Mouse (Mus musculus) monocyte, adult 2 months (primary cell): ENCODE measurements around the gene Zswim9.
A peak's percentile ranks its signal among the peaks of the same experiment; 100 is the strongest.
"Not testable (repeated sequence)": the region's sequence is repeated elsewhere in the genome, so short reads cannot be mapped to it uniquely, and the experiment has no call there.

Source experiments
- DNase-seq, 2 experiments: peaks; one replicate each; pipeline ENCODE4 v3.0.0; 2022; ENCODE audit warnings: low spot score in 2 of 2, low read depth in 1 of 2

Gene Zswim9

GRCm38 (mm10) chr7:13278308-13278891 is at the start of gene Zswim9:
Zswim9 (minus strand) TSS chr7:13278721.
- DNase-seq, result peak; percentile 77 to 85

- DNase-seq, result no peak
Observed at GRCm38 (mm10) chr7:13324316-13324715, 45.8 kb upstream of the Zswim9 start, which contains the start of gene Pla2g4c. Pla2g4c (plus strand) TSS chr7:13324655.

- DNase-seq, result no peak
Observed at GRCm38 (mm10) chr7:13321424-13321823, 42.9 kb upstream of the Zswim9 start.

- DNase-seq, result no peak
Observed at GRCm38 (mm10) chr7:13314095-13314597, 35.6 kb upstream of the Zswim9 start.

- no peak for DNase-seq
Observed at GRCm38 (mm10) chr7:13311401-13311800, 32.9 kb upstream of the Zswim9 start.

GRCm38 (mm10) chr7:13310493-13311199 is 32.1 kb upstream of the Zswim9 start:
- DNase-seq, result no peak

- no peak for DNase-seq
Observed at GRCm38 (mm10) chr7:13309407-13309806, 30.9 kb upstream of the Zswim9 start.

GRCm38 (mm10) chr7:13303372-13303771 is 24.9 kb upstream of the Zswim9 start:
- DNase-seq, result no peak

- DNase-seq, result peak; percentile 5 to 28
Observed at GRCm38 (mm10) chr7:13302780-13303179, 24.3 kb upstream of the Zswim9 start.

GRCm38 (mm10) chr7:13301643-13302042 is 23.1 kb upstream of the Zswim9 start:
- DNase-seq, result no peak

- DNase-seq, result no peak
Observed at GRCm38 (mm10) chr7:13298821-13299220, 20.3 kb upstream of the Zswim9 start.

- DNase-seq, result no peak
Observed at GRCm38 (mm10) chr7:13297636-13298035, 19.1 kb upstream of the Zswim9 start.

- DNase-seq, result no peak
Observed at GRCm38 (mm10) chr7:13295256-13295655, 16.7 kb upstream of the Zswim9 start.

- DNase-seq, result no peak
Observed at GRCm38 (mm10) chr7:13293878-13294855, 15.6 kb upstream of the Zswim9 start.

- no peak for DNase-seq
Observed at GRCm38 (mm10) chr7:13291370-13291769, 12.8 kb upstream of the Zswim9 start.

GRCm38 (mm10) chr7:13290041-13290675 is 11.6 kb upstream of the Zswim9 start:
- DNase-seq, result no peak

GRCm38 (mm10) chr7:13288621-13289020 is 10.1 kb upstream of the Zswim9 start:
- DNase-seq, result no peak

- not testable (repeated sequence) for DNase-seq
Observed at GRCm38 (mm10) chr7:13278957-13279356, 436 bp upstream of the Zswim9 start.

GRCm38 (mm10) chr7:13277833-13278232 is 688 bp downstream of the Zswim9 start:
- DNase-seq, result no peak

GRCm38 (mm10) chr7:13277081-13277480 is 1.4 kb downstream of the Zswim9 start, which contains the start of gene Lig1:
Lig1 (plus strand) TSS chr7:13277283.
- no peak for DNase-seq

- DNase-seq, result no peak
Observed at GRCm38 (mm10) chr7:13271704-13272103, 6.8 kb downstream of the Zswim9 start.
